Mouse (Mus musculus) adipocyte (in vitro differentiated cells): ENCODE results near the gene Ube2o.

Source experiments
- DNase-seq: peaks from one replicate; pipeline ENCODE4 v3.0.0-alpha.2; 2016; ENCODE audit warnings: low spot score

The Ube2o gene

GRCm38 (mm10) chr11:116581376-116581814 lies at the start of gene Ube2o:
Ube2o (minus strand) TSS chr11:116581447.
- DNase-seq: peak; percentile 84

- peak; percentile 45 for DNase-seq
Measured at GRCm38 (mm10) chr11:116630171-116630965, 49.1 kb upstream of the Ube2o start.

GRCm38 (mm10) chr11:116629472-116629871 lies 48.2 kb upstream of the Ube2o start:
- DNase-seq: no peak

- DNase-seq: peak; percentile 97
Measured at GRCm38 (mm10) chr11:116628712-116629111, 47.5 kb upstream of the Ube2o start.

- DNase-seq: peak; percentile 69
Measured at GRCm38 (mm10) chr11:116627072-116628020, 46.1 kb upstream of the Ube2o start.

- no peak for DNase-seq
Measured at GRCm38 (mm10) chr11:116626299-116627071, 45.2 kb upstream of the Ube2o start, which contains the start of gene Rhbdf2. Rhbdf2 (minus strand) TSS chr11:116627019.

- peak; percentile 57 for DNase-seq
Measured at GRCm38 (mm10) chr11:116625081-116626000, 44.1 kb upstream of the Ube2o start.

- peak; percentile 81 for DNase-seq
Measured at GRCm38 (mm10) chr11:116624131-116624832, 43.0 kb upstream of the Ube2o start.

GRCm38 (mm10) chr11:116623281-116624124 lies 42.3 kb upstream of the Ube2o start:
- peak; percentile 59 for DNase-seq

- peak; percentile 99 for DNase-seq
Measured at GRCm38 (mm10) chr11:116621258-116621704, 40.0 kb upstream of the Ube2o start.

GRCm38 (mm10) chr11:116620559-116621253 lies 39.5 kb upstream of the Ube2o start:
- no peak for DNase-seq

- peak; percentile 13 for DNase-seq
Measured at GRCm38 (mm10) chr11:116620073-116620472, 38.8 kb upstream of the Ube2o start.

- DNase-seq: peak; percentile 17
Measured at GRCm38 (mm10) chr11:116619561-116619960, 38.3 kb upstream of the Ube2o start.

- DNase-seq: no peak
Measured at GRCm38 (mm10) chr11:116619156-116619555, 37.9 kb upstream of the Ube2o start.

- DNase-seq: no peak
Measured at GRCm38 (mm10) chr11:116618666-116619065, 37.4 kb upstream of the Ube2o start.

- DNase-seq: peak; percentile 89
Measured at GRCm38 (mm10) chr11:116617641-116618040, 36.4 kb upstream of the Ube2o start.

- DNase-seq: peak; percentile 22
Measured at GRCm38 (mm10) chr11:116616438-116617118, 35.3 kb upstream of the Ube2o start.
